Mouse (Mus musculus): ENCODE measurements around the gene Fkbpl.

Fkbpl gene

DNA sequence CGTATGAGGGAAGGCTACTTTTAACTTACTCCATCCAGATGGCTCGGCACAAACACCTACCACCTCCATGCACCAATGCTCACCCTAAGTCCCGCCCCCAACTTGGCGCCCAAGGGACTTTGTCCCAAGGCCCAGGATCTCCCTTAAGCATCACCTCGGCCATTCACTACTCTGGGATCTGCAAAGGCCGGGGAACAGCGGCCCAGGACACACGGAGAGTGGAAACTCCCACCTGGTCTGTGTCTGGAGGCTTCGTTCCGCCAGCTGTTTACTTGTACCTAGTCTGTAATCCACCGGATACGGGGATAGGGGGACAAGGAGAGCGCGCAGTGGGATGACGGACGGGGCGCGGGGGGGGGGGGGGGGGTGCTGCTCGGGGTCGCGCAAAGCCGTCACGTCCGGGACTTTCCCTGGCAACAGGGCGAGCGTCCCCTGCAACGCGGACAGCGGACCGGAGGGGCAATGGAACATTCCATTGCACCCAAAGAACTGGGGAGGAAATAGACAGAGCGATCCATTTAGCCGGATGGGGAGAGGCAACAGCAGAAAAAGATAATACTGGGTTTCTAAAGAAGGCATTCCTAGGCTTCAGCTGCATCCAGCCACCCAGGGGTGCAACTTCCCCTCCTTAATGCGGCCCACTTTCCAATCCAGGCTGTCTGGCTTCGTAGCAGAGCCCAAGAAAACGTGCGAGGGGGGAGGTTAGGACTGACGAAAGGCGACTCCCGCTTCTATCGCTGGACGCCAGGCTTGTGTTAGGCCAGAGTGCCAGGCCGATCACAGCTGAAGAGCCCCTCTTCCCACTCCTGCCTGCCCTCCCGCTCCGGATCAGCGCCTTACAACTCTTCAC, 17.2 kb upstream of the Fkbpl start:
- peak; percentile 89 for DNase-seq (ENCODE audit: low spot score)

DNA sequence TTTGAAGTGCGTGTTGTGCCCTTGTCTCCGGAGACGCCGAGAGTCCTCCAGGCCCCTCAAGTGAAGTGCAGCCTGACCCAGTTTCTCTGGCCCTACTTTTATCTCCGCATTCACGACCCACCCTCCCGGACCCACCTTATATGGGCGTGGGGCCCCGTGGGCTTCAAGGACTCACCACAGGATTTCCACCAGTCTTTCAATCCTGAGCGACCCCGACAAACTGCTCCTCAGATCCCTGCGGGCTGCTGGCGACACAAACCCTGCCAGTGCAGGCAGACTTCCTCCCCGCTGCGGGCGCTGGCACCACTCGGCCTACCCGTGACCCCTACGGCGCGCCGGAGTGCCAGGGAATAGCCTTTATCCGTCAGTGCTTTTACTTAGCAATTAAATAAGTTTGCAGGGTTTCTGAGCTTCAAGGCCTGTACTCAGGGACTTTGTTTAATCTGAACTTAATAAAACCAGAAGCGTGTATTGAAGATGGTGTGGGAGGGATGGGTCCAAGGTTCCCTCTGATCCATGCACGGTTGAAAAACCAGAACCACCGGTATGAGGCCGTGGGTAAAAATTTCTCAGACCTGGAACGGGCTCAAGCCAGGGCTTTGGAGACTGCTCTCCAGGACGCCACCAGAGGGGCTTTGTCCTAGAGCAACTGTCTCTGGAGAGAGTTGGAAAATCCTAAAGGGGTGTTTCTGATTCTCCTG, 16.5 kb upstream of the Fkbpl start, which contains the start of gene Ppt2:
Gene Ppt2, minus strand, starts transcription at position 568 of the 701 bp plus-strand sequence.
- DNase-seq (ENCODE audit: low spot score): peak; percentile 51

DNA sequence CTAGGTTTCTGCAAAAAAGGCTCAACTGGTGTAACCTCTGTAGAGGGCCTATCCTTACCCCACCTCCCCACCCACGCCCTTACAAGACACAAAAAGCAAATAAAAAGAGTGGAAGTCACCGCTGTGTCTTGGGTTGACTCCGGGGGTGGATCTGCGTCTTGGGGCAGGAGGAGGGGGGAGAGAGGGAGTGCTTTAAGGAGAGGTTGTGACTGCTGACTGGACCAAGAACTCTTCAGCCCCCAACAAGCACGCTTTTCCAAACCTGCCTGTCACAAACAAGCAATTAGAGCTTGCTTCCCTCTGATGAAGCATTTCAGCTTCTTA, 16.0 kb upstream of the Fkbpl start:
- no peak for DNase-seq (ENCODE audit: low spot score)

DNA sequence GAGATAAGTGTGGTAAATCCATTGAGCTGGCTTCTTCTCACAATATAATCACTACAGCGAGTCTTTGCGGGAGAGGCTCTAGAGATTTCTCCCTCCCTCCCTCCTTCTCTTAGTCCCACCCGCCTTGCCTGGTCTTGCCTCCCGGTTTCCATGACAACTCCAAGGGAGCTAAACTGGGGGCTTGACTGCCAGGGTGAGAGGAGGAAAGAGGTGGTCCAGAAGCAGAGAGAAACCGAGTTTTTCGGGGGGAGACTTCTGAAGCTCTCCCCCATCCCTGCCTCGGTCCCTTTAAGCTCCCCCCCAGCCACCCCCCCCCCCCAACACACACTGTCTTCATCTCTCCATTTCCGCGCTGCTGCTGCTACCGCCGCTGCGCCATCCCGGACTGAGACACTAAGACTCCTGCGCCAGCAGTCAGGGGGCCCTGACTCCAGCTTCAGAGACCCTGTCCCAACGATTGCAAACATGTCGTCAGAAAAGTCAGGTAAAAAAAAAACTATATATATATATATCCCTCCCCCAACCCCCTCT, 15.3 kb upstream of the Fkbpl start, which contains the start of gene Prrt1:
Gene Prrt1, plus strand, starts transcription at position 313 of the 531 bp plus-strand sequence.
- no peak for DNase-seq (ENCODE audit: low spot score)

DNA sequence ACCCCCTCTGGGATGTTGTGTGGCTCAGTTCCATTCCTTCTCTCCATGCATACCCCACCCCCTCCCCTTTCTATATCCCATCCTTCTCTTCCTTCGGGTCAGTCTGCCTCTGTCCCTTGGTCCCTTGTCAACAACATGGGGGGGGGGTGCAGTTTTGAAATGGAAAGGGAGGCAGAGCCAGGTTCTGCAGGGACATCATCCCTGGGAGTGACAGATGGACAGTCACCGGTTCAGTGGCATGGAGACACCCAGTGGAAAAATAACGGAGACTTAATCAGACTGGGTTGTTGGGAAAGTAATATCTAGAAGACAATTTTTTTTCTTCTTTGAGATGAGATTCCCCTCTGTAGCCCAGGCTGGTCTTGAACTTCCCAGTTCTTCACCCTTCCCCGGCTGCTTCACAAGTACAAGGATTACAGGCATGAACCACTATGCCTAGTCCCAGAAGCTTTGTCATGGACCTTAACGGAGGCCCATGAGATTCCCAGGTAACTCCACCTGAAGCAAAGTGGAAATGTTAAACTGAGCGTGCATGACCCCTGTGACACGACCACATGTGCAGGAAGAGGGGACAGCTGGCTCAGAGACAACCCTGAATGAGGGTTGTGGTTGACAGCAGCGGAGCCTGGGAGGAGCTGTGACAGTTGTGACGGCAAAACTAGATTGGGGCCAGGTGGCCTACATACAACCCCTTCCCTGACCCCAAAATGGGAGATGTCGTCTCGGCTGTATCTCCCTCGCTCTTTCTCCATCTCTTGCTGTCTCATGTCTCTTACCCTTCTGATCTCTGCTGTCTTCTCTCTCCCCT, 14.6 kb upstream of the Fkbpl start:
- DNase-seq (ENCODE audit: low spot score): no peak

DNA sequence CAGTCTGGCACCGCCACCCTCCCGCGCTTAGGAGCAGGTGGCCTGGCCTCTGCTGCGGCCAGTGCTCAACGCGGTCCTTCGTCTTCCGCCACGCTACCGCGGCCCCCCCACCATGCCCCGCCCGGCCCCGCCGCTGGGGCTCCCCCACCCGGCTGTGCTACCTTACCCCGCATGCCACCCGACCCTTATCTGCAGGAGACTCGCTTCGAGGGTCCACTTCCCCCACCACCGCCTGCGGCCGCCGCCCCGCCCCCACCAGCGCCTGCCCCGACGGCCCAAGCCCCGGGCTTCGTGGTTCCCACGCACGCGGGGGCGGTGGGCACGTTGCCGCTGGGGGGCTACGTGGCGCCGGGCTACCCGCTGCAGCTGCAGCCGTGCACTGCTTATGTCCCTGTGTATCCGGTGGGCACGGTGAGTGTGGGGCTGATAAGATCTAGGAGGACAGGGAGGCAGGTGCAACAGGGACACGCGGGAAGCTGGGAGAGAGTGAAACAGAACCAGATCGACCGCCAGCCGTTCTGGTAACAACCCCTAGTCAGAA, 13.7 kb upstream of the Fkbpl start:
- DNase-seq (ENCODE audit: low spot score): no peak

DNA sequence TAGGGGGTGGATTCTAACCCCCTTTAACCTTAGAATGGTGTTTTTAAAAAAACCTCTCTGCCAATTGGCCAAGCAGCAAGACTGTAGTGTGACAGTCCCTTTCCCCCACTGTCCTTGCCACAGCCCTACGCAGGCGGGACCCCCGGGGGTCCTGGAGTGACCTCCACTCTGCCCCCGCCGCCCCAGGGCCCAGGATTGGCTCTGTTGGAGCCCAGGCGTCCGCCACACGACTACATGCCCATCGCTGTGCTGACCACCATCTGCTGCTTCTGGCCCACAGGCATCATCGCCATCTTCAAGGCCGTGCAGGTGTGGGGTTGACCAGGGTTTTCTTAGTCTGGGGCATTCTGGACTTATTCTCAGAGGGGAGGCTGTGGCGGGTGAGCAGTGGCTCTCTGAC, 12.9 kb upstream of the Fkbpl start:
- DNase-seq (ENCODE audit: low spot score): no peak

DNA sequence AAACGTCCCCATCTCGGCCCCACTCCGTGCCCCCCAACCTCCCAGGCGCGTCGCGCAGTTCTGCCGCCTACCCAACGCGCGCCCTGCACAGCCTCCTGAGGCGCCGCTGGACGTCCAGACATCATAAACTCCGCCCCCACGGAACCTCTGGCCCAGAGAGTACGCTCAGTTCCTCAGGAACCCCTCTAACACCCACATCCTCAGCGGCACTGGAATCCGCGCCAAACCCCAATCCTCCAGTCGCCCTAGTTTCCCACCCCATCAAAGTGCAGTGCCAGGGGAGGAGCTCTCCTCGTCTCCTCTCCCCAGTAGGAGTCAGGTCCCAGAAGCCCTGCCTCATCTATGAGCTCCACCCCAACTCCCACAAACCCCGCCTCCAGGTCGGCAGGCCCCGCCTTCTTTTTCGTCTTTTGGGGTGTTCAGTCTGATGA, 12.3 kb upstream of the Fkbpl start:
- peak; percentile 85 for DNase-seq (ENCODE audit: low spot score)

DNA sequence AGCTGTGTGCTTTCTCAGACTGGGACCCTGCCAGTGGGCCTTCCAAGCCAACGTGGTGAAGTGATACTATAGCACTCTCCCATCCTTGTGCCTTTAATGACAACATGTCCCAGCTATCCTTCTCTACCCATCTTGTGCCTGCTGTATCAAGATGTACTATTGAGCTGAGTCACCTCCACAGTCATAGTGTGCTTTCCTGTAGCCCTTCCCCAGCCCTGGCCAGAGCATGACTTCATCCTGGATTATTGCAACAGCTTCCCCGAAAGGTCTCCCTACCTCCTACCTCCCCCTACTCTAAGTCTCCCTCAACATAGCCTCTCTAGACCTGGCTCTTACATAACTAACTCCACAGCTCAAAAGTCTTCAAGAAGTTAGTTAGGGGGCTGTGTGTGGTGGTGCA, 8.9 kb upstream of the Fkbpl start:
- no peak for DNase-seq (ENCODE audit: low spot score)

DNA sequence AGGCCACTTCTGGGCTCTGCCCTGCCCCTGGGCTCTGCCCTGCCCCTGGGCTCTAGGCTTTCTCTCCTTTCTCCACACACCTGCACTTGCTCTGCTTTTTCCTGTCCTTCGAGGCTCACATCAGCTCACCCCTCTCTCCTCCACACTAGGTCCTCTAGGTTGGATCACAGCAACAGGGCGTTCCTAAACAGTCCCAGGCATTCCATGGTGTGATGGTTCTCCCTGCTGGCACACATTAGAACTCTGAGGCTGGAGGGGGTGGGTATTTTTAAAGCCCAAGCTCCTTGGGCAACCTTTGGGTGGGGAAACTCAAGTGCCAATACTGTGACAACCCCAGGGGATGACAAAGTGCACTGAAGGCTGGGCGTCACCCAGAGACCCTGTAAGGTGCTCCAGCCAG, 7.1 kb upstream of the Fkbpl start:
- no peak for DNase-seq (ENCODE audit: low spot score)

DNA sequence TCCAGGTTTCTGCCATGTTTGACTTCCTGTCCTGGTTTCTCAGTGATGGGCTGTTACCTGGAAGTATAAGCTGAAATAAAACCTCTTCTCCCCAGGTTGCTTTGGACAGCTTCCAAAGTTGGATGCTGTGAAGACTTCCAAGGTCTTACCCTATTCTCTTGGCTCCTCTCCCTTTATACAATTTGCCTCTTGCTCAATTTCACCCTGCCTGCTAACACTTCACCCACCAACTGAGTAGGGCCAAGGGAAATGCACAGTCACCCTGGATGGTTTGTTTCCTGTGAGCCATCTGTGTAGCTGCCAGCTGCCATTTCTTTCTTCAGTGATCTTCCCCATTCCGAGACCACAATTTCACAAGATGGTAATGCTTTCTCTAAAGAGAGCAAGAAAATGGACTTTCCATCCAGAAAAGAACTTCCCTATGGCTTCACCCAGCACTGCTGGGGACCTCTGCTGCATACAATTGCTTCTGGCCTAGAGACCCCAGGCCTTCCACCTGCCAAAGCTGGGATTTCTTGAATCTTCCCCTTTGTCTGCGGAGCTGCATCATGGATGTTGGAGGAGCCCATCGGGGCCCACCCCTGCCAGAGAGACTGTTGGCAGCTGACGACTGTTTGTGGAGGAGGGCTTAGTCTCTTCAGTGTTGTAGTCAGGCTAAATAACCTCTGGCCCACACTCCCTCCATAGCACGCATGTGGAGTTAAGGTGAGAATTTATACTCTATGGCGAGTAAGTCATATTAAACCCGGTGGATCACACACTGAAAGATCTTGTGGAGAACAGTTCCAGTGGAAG, 4.9 kb upstream of the Fkbpl start:
- DNase-seq (ENCODE audit: low spot score): no peak

DNA sequence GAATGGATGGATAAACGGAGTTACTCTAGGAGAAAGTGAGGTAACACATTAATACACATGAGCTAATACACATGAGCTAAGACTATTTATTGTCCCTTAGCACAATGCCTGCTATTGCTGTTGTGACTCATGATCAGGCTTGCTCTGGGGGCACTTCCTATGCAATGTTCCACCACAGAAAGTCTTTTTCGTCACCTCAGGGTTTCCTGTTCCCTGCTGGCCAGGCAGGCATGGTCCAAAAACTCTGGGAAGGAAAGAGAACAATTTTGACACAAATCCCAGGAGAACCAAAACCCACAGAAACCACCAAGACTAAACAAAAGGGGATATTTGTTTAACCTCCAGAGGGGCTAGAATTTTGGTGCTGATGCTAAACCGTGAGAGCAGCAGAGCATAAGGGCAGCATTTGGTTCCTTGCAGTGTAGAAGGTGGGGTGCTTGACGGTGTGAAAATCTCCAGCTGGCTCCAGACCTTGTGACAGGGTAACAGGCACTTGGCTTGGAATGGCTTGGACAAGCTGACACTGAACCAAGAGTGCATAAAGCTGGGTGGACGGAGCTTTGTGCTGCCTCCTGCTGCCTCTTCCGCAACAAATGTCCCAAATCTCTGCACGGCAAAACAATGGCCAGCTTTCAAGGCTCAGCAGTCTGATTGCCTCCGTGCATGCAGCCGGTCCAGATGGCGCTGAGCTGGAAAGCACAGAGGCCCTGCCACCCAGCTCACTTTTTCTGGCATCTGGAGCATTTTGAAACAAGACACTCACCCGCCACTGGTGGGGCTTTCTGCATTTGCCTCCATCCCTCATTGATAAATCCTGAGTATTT, 3.6 kb upstream of the Fkbpl start:
- no peak for DNase-seq (ENCODE audit: low spot score)

DNA sequence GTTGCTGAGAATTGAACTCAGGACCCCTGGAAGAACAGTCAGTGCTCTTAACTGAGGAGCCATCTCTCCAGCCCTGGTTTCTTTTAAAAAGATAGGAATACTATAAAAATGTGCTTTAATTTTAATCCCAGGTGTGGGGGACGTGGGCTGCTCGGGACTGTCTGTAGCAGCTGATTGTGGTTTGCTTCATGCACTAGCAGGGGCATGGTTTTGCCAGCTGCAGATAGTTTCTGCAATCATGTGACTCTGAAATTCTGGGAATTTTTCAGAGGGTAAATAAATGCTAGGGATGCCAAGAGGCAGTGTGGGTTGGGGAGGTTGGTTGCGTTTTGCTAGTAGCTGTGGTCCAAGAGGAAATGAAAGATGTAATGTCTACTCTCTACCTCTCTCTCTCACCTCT, 2.6 kb upstream of the Fkbpl start:
- no peak for DNase-seq (ENCODE audit: low spot score)

DNA sequence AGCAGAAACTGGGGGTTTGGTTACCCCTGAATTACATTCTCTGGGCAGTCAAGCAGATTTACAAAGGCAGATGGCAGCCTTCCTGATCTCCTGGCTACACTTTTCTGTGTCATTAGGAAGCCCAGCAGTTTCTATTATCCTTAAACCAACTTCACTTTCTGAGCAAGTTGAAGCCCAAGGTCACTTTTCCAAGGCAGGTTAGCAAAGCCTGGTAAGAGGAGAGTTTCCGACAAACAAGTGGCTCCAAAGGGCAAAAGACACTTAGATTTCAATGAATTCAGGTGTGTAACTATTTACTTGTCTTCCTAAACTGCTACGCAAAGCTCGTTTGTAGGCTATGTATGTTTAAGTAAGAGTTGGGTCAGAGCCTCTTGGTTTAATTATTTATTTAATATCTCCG, 1.2 kb upstream of the Fkbpl start:
- no peak for DNase-seq (ENCODE audit: low spot score)

DNA sequence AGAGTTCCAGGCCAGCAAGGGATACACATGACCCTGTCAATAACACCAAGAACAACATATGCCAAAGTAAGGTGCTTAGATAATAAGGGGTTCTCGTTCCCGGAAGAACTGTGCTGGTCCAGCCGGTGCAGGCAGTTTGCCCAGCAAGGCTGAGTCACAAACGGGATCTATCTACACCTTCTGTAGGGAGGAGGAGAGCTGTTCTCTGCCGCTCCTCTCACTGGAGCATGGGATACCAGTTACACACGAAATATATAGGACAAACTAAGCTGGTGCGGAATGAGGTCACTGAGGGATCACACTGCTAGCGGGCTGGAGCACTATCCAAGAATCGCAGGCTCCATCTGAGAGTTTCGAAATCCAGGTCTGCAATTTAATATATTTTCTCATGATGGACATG, 620 bp upstream of the Fkbpl start:
- no peak for DNase-seq (ENCODE audit: low spot score)

DNA sequence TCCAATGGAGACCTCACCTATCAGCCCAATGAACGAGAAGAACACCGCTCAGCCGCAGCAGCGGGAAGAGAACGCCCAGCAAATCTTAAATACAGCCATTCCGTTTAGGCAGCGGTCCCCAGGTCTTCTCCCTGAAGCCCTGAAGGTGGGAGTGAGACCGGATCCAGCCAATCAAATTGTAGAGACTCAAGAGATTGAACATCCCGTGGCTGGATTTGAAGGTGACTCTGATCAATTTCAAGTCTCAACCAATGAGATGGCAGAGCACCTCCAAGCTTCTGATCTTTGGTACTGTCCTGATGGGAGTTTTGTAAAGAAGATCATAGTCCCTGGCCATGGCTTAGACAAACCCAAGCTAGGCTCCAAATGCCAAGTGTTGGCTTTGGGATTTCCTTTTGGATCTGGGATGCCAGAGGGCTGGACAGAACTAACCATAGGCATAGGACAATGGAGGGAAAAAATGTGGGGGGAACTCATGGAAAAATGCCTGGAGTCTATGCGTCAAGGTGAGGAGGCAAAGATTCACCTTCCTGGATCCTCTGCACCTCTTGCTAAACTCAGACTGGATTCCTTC, 779 bp downstream of the Fkbpl start:
- no peak for DNase-seq (ENCODE audit: low spot score)

DNA sequence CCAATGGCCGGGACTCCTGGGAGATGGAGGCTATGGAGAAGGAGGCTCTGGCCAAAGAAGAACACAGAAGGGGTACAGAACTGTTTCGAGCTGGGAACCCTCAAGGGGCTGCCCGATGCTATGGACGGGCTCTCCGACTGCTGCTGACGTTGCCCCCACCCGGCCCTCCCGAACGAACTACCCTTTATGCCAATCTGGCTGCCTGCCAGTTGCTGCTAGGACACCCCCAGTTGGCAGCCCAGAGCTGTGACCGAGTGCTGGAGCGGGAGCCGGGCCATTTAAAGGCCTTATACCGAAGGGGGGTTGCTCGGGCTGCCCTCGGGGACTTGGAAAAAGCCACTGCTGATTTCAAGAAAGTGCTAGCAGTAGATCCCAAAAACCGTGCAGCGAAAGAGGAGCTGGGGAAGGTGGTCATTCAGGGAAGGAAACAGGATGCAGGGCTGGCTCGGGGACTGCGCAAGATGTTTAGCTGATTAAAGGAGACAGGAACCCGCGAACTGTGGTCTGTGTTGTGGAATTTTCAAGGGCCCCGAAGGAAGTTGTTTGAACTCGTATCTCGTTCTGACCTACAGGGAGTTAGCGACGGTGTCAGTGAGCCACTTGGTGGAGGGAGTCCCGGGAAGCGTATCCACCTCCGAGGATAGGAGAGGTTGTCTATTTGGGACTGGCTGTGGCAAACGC, 1.4 kb downstream of the Fkbpl start:
- no peak for DNase-seq (ENCODE audit: low spot score)

DNA sequence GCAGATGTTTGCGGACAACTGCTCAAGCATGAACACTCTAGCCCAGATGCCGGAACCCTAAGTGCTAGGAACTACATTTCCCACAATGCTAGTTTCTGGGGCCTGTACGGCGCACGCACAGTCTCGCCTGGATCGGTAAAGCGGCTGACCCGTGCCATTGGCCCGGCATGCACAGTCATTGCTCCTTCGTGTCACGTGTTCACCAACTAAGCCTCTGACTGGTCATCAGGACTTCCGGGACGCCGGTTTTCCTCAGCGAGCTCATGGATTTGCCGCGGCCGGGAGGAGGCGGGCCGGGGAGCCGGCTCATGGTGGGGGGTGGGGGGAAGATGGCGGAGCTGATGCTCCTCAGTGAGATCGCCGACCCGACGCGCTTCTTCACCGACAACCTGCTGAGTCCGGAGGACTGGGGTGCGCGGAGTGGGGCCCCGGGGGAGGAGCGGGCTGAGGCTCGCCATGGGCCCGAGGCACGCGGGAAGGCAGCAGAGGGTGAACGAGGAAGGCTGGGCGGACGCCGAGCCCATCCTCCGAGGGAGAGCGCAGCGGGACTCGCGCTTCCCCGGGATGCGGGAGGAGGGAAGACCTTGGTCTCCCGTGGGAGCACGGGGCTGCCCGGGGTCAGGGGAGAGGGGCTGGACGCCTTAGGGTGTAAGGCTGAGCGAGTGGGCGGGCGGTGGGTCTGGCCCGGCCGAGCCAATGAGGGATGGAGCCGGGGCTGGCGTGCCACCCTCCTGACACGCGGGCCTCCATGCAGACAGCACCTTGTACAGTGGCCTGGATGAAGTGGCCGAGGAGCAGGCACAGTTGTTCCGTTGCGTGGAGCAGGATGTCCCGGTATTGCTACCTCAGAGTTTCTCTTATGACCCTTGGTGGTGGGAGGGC, 2.6 kb downstream of the Fkbpl start, which contains the start of gene Atf6b:
Gene Atf6b, plus strand, starts transcription at position 241 of the 882 bp plus-strand sequence.
- peak; percentile 99 for DNase-seq (ENCODE audit: low spot score)

Data from lung, postnatal 25 days (tissue).